Mouse (Mus musculus): ENCODE data around the gene Cbr3.

Cbr3 gene

DNA sequence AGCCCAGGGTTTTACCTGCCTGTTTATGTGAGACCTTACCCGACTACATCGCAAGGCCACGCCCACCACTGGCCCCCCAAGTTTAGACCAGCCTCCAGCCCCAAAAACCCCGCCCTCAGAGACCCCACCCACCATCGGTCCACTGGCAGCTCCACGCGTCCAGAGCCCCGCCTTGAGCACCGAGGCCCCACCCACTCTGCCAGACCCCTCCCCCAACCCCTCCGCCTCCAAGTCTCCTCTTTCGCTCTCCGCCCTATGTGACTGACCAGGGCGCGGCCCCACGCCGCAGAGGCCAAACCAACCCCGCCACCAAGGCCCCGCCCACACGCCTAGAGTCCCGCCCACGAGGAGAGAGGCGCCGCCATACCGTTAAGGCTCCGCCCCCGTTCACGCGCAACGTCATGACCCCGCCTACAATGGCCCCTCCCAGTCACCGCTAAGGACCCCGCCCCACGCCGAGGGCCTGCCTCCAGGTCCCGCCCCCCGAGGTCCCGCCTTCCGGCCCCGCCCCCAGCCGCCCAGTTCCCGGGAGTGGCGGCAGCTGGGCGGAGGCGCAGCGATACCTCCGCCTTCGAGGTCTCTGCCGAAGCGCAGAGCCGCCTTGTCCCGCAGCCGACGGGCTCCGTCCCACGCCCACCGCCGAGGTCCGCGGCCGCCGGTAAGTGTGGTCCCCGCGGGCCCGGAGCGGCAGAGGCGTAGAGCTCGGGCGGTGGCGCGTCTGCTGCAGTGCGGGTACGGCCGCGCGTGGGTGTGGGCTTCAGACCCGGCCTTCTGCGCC is 28.6 kb downstream of the Cbr3 start, which contains the start of gene Dop1b:
TSS of gene Dop1b (plus strand) at position 494 of the 778 bp plus-strand sequence.
- in situ Hi-C loops (cut with MboI, MseI) = no loop called here

DNA sequence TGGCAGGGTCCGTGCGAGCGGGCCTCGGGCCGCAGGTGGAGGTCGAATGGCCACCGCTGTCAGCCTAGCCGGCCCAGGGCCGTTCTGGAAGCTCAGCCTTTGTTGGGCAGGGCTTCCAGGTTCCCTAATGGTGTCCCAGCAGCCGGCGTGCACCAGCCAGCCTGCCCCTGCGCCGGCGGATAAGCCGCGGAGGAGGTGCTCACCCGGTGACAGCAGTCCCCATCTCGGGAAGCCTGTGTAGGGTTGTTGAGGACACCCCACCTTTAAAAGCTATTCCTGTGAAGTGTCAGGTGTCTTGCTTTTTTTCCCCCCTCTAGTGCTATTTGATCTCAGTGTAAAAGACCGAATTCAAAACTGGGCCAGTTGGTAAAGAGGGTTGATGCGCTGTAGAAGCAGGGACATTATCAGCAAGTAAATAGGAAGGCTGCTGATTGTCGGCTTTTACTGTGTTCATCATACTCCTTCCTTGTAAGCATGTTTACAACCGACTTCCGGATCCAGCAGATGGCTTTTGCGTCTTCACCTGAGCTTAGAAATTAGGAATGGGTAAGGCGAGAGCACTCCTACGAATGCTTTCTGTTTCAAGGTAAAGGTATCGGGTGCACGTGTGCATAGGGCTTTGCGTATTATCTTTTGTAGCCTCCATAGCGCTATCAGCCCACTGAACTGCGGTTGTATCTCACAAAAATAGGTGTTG is 29.3 kb downstream of the Cbr3 start:
- in situ Hi-C loops (cut with MboI, MseI) = no loop called here

DNA sequence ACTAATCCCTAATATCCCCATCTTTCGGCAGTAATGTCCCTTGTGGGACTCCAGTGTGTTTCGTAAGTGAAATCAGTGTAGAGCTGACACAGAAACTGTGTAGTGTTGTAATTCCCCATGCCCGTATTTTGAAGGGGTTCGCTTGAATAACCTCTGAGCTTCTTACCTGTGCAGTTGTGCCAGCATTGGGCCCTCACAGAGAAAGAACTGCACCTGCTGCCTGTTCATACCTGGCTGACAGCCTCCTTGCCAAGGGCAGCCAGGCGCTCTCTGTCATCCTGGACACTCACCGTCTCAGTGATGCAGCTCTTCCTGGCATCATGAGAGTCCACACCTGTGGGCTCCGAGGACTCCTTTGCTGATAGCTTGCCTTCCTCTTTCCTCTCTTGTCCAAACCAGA is 30.0 kb downstream of the Cbr3 start:
- in situ Hi-C loops (cut with MboI, MseI) = no loop called here

DNA sequence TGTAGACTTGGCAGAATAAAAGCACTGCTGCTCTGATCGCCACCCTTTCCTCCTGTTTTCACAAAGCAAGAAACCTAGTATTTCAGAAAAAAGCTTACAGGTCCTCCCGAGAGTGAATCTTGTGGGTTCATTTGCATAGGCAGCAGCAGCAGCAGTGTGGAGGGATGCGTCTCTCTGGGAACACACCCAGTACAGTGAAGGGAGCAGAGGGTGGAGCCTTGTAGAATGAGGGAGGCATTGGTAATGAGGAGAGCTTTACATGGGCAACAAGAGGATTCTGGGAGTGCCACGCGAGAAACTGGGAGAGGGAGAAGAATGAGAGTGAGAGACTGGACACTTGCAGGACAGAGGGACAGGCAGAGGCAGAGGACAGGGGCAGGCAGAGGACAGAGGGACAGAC is 31.4 kb downstream of the Cbr3 start:
- in situ Hi-C loops (cut with MboI, MseI) = no loop called here

DNA sequence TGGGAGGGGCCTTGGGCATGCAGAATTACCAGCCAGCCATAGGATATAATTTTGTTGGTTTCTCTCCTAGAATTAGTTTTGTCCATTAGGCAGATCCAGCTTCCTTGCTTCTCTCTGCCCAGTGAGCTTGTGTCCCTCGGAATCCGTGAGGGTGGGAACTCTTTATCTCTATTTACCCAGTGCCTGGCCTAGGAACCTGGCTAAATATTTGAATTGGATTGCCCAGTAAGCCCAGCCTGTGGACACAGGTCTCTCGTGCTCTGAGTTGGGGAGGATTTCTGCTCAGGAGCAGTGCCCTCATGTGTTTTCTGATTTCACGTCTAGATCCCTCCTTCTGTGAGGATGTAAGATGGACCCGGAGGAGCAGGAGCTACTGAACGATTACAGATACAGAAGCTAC is 32.8 kb downstream of the Cbr3 start:
- in situ Hi-C loops (cut with MboI, MseI) = no loop called here

DNA sequence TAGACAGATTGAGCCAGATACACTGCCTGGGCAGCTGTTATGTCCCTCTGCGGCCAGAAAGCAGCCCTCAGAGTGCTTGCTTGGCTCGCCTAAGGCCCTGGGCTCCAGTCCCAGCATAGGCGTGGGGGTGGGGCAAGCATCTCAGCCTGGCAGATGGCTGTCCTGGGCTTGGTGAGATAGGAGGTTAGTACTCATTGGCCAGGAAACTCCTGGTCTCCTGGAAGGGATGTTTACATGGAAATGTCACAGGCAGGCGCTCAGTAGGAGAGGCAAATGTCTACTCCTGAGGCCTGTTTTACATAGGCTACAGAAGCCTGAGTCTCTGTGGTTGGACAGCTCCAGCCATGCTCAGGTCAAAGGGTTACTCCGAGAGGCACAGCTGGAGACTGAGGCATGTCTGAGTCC is 34.3 kb downstream of the Cbr3 start:
- in situ Hi-C loops (cut with MboI, MseI) = no loop called here

DNA sequence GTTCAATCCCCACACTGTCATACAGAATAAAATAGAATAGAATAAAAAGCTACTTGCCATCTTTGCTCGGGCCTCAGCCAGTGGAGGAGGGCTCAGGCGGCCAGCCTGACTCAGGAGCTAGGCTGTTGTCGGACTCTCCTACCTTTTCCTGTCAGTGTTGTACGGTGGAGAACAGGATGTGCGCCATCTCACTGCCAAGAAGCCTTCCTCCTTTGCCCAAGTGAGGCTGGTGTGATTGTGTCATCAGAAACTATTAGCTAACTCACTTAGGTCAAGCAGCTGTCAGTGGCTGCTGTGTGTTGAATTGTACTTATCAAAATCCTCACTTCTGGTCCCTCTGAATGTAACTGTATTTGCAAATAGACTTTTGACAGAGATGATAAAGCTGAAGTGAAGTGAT is 38.8 kb downstream of the Cbr3 start:
- in situ Hi-C loops (cut with MboI, MseI) = no loop called here

DNA sequence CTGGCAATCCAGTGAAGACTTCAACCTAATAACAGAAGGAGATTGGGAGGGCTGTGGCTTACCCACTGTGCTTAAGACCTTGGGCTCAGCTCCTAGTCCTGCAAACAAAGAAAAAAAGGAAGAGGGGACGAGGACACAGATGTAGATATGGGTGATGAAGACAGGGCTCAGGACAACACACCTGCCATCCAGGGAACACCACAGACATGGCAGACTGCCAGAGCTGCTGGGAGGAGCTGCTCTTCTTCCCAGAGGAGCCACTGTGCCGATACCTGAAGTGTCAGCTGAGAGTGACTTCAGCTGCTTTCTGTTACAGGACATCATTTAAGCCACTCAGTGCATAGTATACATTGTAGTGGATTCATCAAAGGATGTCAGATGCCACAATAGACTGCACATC is 39.5 kb downstream of the Cbr3 start:
- in situ Hi-C loops (cut with MboI, MseI) = no loop called here

DNA sequence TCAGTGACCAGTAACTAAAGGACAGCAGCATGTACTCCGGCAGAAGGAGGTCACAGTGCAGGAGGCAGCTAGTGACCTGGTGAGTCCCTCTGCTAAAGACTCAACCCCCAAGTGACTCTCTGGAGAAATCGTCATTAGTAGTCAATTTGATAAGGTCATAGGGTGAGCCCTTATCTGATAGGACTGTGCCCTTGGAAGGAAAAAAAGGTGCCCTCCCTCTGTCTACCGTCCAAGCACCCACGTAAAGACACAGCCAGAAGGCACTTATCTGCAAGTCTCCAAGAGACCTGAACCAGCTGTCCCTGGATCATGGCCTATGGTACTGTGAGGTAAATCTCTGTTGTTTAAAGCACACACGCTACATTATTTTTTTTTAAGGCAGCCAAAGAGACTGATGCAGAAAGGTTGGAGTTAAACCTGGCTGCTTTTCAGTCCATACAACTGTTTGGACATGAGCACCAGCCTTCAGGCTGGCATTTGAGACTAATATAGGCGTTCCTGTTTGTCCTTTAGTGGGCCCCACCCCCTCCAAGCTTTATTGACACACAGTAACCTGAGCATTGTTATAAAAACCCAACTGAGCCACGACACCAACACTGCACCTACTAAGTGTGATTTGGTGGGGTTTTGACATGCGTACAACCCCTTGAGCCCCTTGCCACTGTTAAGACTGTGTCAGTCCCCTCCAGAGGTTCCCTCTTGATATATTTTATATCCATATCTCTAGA is 42.6 kb downstream of the Cbr3 start:
- in situ Hi-C loops (cut with MboI, MseI) = loop anchor here (5.0 kb wide), 1 partner anchor 48 kb away; no protein-coding TSS in a partner anchor

DNA sequence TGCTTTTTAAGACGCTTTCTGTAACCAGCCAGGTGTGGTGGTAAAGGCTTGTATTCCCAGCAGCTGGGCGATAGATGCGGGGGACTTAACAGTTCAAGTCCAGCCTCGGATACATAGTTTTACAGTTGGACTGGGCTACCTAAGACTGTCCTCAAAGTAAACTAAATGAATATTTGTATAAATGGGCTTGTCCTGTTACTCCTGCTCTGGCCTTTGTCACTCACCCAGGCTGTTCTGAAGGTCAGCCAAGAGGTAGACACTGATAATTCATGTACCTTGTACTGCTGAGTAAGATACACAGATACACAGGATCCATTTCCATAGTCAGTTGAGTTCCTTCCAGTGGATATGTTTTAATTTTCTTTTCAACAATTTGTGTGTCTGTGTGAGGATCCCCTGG is 43.2 kb downstream of the Cbr3 start:
- in situ Hi-C loops (cut with MboI, MseI) = loop anchor here (5.0 kb wide), 1 partner anchor 49 kb away; no protein-coding TSS in a partner anchor

DNA sequence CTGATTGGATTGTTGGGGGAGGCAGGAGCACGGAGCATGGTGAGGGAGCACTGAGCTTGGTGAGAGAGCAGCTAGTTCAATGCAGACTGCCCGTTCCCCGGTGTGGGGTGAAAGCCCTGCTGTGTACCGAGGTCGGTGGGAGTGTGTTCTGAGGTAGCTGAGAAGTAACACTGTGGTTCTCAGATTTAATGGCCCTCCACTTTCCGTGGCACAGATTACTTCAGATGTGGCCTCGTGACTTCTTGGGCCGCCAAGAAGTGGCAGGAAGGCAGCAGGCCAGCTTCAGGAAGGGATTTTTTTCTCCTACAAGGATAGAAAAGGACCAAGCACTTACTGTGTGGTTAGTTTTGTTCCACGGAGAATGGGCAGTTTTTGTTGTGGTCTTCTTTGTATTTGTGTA is 45.7 kb downstream of the Cbr3 start:
- in situ Hi-C loops (cut with MboI, MseI) = loop anchor here (5.0 kb wide), 1 partner anchor 51 kb away; no protein-coding TSS in a partner anchor

DNA sequence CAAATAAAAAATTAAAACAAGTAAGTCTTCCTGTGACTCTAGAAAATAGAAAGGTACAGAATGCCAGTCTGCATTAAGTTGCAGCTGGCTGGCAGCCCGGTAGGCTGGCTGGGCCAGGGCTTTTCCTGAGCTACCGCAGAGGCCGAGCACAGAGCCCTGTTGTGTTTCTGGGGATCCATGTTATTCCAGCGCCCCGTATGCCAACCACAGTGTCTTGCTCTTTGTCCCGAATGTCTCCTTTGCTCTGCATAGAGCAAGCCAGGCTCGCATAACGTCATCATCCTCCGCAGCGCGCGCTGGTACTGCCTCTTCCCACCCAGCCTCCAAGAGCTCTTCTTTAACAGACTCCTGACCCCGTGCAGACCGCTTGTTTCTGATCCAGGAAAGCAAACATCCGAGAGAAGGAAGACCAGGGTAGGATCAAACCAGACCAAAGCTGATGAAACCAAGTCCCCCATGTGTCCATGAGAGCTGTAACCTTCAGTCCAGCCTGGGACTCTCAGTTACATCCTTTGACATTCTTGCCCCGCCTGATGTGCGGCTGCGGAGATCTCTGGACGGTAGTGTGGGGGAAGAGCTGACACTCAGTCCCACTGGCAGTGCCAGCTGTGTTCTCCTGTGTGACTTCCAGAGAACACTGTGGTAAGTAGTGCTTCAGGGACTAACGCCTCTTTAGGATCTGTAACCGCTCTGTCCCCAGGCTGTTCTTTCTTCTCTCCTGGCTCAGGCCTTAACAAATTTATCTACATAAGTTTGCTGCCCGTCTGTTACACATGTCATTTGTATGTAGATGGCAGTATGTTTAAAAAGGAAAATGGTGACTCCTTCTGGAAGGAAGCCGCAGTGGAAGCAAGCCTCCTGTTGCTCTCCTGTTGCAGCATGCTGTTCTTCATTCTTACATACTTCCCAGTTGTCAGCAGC is 47.0 kb downstream of the Cbr3 start:
- in situ Hi-C loops (cut with MboI, MseI) = loop anchor here (5.0 to 10.0 kb wide), 3 partner anchors 53 to 1705 kb away; no protein-coding TSS in a partner anchor

DNA sequence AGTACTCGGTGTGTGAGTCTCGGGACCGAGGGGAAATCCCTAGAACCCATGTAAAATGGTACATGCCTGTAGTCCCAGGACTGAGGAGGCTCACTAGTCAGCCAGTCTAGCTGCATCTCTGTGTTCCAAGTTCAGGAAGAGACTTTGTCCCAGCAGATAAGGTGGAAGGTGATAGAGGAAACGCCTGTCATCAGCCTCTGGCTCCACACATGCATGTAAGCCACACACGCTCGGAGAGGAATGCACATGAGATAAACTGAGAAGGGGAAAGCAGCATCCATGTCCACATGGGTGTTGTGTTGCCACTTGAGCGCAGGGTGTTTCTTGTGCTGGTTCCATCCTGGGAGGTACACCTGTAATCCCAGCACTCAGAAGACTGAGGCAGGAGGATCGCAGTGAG is 48.3 kb downstream of the Cbr3 start:
- in situ Hi-C loops (cut with MboI, MseI) = loop anchor here (10.0 kb wide), 2 partner anchors 1273 to 1703 kb away; no protein-coding TSS in a partner anchor

DNA sequence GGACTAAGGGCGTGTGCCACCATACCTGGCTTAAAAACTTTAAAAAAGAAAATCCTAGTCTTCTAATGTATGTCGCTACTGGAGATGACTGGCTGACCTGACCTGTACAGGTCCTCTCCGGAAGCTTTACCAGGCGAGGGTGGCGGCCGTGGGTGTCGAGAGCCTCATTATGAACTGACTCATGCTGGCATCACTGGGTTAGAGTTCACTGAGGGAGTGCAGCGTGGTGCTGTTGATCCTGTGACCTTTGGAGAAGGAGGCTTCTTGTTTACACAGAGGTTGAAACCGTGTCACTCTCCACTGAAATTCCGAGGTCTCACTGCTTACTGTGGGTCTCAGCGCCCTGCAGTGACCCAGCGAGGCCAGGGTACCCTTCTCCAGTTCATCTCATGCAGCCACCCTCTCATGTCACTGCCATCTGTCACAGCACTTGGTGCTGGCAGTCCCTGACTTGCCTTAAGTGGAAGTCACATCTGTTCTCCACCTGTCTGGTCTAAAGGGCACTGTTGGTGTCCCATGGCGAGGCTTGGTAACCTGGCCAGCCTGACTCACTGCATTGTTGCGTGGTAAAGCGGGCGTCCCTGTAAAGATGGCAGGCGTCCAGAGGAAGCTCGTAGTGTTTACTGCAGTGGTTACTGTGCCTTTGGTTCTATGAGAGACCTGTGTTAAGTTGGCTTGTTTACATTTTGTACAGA is 50.0 kb downstream of the Cbr3 start:
- in situ Hi-C loops (cut with MboI, MseI) = loop anchor here (10.0 kb wide), 2 partner anchors 1272 to 1702 kb away; no protein-coding TSS in a partner anchor

DNA sequence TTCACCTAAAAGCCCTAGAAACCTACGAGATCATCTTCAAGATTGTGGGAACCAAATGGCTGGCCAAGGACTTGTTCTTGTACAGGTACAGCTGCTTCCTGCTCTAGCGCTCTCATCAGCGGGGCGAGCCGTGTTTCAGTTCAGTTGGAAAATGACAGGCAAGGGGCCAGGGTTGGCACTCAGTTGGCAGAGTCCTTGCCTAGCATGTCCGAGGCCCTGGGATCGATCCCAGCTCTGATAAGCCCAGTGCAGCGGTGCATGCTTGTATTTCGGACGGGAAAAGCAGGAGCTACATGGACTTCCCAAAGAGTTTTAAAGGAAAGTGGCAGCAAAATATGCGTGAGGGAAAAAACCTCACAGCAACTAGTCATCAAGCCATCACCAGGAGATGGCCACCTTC is 56.2 kb downstream of the Cbr3 start:
- in situ Hi-C loops (cut with MboI, MseI) = loop anchor here (10.0 kb wide), 2 partner anchors 1266 to 1696 kb away; no protein-coding TSS in a partner anchor
